Mouse (Mus musculus): ENCODE results near the gene Rgs7.

Gene Rgs7

GRCm38 (mm10) chr1:175143051-175143450, 349.2 kb downstream of the Rgs7 start:
- DNase-seq = no peak

- peak; percentile 20 for DNase-seq
Measured at GRCm38 (mm10) chr1:175128525-175128924, 363.8 kb downstream of the Rgs7 start.

GRCm38 (mm10) chr1:175124416-175124815, 367.9 kb downstream of the Rgs7 start:
- no peak for DNase-seq

- DNase-seq = no peak
Measured at GRCm38 (mm10) chr1:175118904-175119555, 373.3 kb downstream of the Rgs7 start.

- no peak for DNase-seq
Measured at GRCm38 (mm10) chr1:175108270-175108860, 383.9 kb downstream of the Rgs7 start.

- DNase-seq = no peak
Measured at GRCm38 (mm10) chr1:175106315-175106714, 386.0 kb downstream of the Rgs7 start.

- DNase-seq = no peak
Measured at GRCm38 (mm10) chr1:175105426-175105825, 386.9 kb downstream of the Rgs7 start.

GRCm38 (mm10) chr1:175097014-175097413, 395.3 kb downstream of the Rgs7 start:
- no peak for DNase-seq

GRCm38 (mm10) chr1:175082104-175082503, 410.2 kb downstream of the Rgs7 start:
- DNase-seq = no peak

GRCm38 (mm10) chr1:175079819-175080608, 412.3 kb downstream of the Rgs7 start:
- no peak for DNase-seq

- DNase-seq = no peak
Measured at GRCm38 (mm10) chr1:175073500-175074232, 418.6 kb downstream of the Rgs7 start.

GRCm38 (mm10) chr1:175069758-175070290, 422.5 kb downstream of the Rgs7 start:
- no peak for DNase-seq

GRCm38 (mm10) chr1:175049121-175049520, 443.2 kb downstream of the Rgs7 start:
- DNase-seq = no peak

GRCm38 (mm10) chr1:175041167-175041817, 451.0 kb downstream of the Rgs7 start:
- peak; percentile 16 for DNase-seq

- no peak for DNase-seq
Measured at GRCm38 (mm10) chr1:175040038-175040437, 452.3 kb downstream of the Rgs7 start.

- DNase-seq = no peak
Measured at GRCm38 (mm10) chr1:175039567-175039966, 452.7 kb downstream of the Rgs7 start.

- DNase-seq = no peak
Measured at GRCm38 (mm10) chr1:175035461-175035860, 456.8 kb downstream of the Rgs7 start.

GRCm38 (mm10) chr1:175032015-175032414, 460.3 kb downstream of the Rgs7 start:
- no peak for DNase-seq

GRCm38 (mm10) chr1:175028716-175029204, 463.5 kb downstream of the Rgs7 start:
- no peak for DNase-seq

GRCm38 (mm10) chr1:175028267-175028666, 464.0 kb downstream of the Rgs7 start:
- DNase-seq = no peak

- DNase-seq = no peak
Measured at GRCm38 (mm10) chr1:175025781-175026309, 466.5 kb downstream of the Rgs7 start.

GRCm38 (mm10) chr1:175024136-175024535, 468.2 kb downstream of the Rgs7 start:
- DNase-seq = no peak

Data from kidney, adult 11 months (tissue).